Mouse (Mus musculus) ES-E14 (cell line): ENCODE results near the gene Ankrd28. TPM values are rescaled to one million over a fixed set of nuclear protein-coding genes. Genes with fewer than 3 reads are reported as not detected.
A peak's percentile ranks its signal among the peaks of the same experiment; 100 is the strongest.

Experiments used
- DNase-seq: peaks from one replicate; pipeline ENCODE4 v3.0.0-alpha.2; 2013; ENCODE audit warnings: low read depth, low spot score
- H3K27ac ChIP-seq: 2 replicates; pipeline ENCODE4 v1.5.1; 2012; ENCODE audit warnings: low read depth, mild to moderate bottlenecking, low read length, moderate library complexity, mixed read lengths; ENCODE audit not compliant: poor library complexity, insufficient read depth, severe bottlenecking
- H3K36me3 ChIP-seq: 2 replicates; pipeline ENCODE4 v1.6.1; 2012; ENCODE audit warnings: mild to moderate bottlenecking, low read length, moderate library complexity, mixed read lengths; ENCODE audit not compliant: control insufficient read depth, poor library complexity, insufficient read depth, severe bottlenecking
- H3K4me1 ChIP-seq, 2 experiments: fragments of 150-350 bp in 1 of 2; sonication (generic) in 1 of 2; 2 replicates each; pipeline ENCODE4 v1.6.1; 2012; ENCODE audit warnings: low read length in 2 of 2, mild to moderate bottlenecking in 1 of 2, mixed read lengths in 1 of 2; ENCODE audit not compliant: control insufficient read depth in 2 of 2, insufficient read depth in 2 of 2, poor library complexity in 1 of 2
- H3K4me3 ChIP-seq, 2 experiments: fragments of 150-350 bp in 1 of 2; sonication (generic) in 1 of 2; 2 replicates each; pipeline ENCODE4 v1.5.1; 2012; ENCODE audit warnings: low read length in 2 of 2, low read depth in 1 of 2, mild to moderate bottlenecking in 1 of 2, mixed read lengths in 1 of 2; ENCODE audit not compliant: insufficient read depth in 1 of 2, poor library complexity in 1 of 2, severe bottlenecking in 1 of 2
- H3K9ac ChIP-seq: 2 replicates; pipeline ENCODE4 v1.6.1; 2012; ENCODE audit warnings: low read depth, mild to moderate bottlenecking, low read length, mixed read lengths; ENCODE audit not compliant: poor library complexity, insufficient read depth, severe bottlenecking
- H3K9me3 ChIP-seq: fragments of 150-350 bp; sonication (generic); 2 replicates; pipeline ENCODE4 v1.6.1; 2012; ENCODE audit warnings: low read depth, mild to moderate bottlenecking, low read length; ENCODE audit not compliant: control insufficient read depth, insufficient read depth
- CHD2 ChIP-seq: IDR thresholded peaks from 2 replicates; pipeline ENCODE4 v1.6.1; 2014; ENCODE audit warnings: mild to moderate bottlenecking, low read depth, low read length, inconsistent platforms
- HCFC1 ChIP-seq: IDR thresholded peaks from 2 replicates; pipeline ENCODE4 v1.6.1; 2012; ENCODE audit warnings: low read length, inconsistent platforms, borderline replicate concordance; ENCODE audit not compliant: insufficient read depth
- MAFK ChIP-seq: IDR thresholded peaks from 2 replicates; pipeline ENCODE4 v1.6.1; 2014; ENCODE audit warnings: mild to moderate bottlenecking, low read depth, low read length, inconsistent platforms; ENCODE audit not compliant: insufficient read depth
- ZC3H11A ChIP-seq: IDR thresholded peaks from 2 replicates; pipeline ENCODE4 v1.6.1; 2012; ENCODE audit warnings: low read depth, mild to moderate bottlenecking, inconsistent platforms, low read length, borderline replicate concordance
- ZNF384 ChIP-seq: IDR thresholded peaks from 2 replicates; pipeline ENCODE4 v1.6.1; 2012; ENCODE audit warnings: low read depth, low read length, inconsistent platforms
- in situ Hi-C, 2 experiments: fragments of 600-800 bp; cut with MboI; formaldehyde crosslinking; loops; one replicate each; pipeline ENCODE4 v1.15.1; 2025; ENCODE audit warnings: low sequenced_read_pairs in 2 of 2, inconsistent platforms in 1 of 2; ENCODE audit not compliant: unreplicated experiment in 2 of 2
- total RNA-seq: library from RNA; depleted of rRNA; stranded (reverse); fragments of 300-350 nt; gene quantifications from 2 replicates; pipeline ENCODE4 v1.2.3, GENCODE M21; 2012

The Ankrd28 gene
- total RNA-seq, 1 experiment = 36.0 TPM

DNA sequence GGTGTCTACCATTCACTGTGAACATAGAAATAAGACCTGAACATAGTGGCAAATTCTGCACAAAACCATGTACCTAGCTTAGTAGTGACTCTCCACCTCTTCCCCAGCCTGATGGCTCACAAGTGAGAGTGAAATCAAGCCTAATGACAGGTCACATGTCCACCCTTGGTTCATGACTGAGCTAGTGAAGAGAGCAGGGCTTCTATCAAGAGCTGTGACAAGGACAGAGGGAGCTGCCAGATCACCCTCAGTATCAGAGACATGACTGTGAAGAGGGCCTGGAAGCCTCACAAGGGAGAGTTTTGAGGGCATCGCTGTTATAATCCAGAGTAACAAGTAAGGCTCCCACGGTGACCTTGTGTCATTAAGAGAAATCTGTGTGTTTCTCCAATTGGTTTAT is 28.2 kb upstream of the Ankrd28 start:
- no peak for DNase-seq
- H3K9ac ChIP-seq = no peak overlapping the region
- H3K4me3 ChIP-seq = no peak overlapping the region
- peaks cover 2% of the 10 kb centered on the region; the same call in 1 of the 2 replicates for H3K9me3 ChIP-seq
- H3K4me1 ChIP-seq = peaks cover 0 to 3% of the 10 kb centered on the region in 2 experiments; a peak in 1 of 4 replicates
- in situ Hi-C loops = no loop called here
- H3K36me3 ChIP-seq = no peaks in the 10 kb centered on the region
- no peak overlapping the region for H3K27ac ChIP-seq
- TF ChIP-seq HCFC1 = no peak
- TF ChIP-seq CHD2 = no peak

DNA sequence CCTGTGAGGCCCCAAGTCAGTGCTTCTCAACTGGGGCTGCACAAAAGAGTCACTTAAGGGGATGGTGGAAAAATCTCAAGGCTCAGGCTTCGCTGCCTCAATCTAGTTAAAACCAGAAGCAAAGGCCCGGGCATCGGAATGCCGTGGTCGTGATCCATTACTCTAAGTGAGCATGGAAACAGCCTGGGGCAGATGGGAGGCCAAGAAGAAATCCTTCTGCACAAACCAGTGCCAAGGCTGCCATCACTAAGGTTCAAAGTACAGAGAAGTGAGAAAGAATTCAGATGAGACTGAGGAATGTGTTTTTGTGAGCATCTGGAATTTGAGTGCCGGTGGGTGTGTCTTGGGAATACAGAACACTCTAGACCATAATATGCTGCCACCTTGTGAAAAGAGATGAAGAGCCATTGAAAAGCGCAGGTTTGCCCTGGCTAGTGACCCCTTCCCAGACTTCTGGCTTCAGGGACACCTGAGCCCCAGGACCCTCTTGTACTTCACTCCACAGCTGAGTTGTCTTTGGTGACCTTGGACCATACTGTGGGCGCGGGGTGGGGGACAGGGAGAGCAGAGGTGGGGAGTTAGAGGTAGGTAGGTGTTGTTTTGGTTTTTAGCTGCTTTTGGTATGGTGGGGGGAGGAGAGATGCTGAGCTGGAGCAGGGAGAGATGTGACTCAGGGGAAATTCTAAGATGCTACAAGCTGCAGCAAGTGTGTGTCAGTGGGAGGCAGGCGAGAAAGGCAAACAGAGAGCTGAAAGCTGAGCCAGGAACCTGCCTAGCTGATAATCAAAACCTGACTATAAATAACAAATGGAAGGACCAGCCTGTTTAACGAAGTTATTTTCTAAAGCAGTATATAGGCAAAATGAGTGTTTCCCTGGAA is 26.9 kb upstream of the Ankrd28 start:
- in situ Hi-C loops = no loop called here
- no peak for TF ChIP-seq ZC3H11A
- TF ChIP-seq CHD2 = no peak
- TF ChIP-seq ZNF384 = no peak
- TF ChIP-seq MAFK = no peak
- no peak for TF ChIP-seq HCFC1
- Histone ChIP-seq H3K27ac (no peak overlapping the region), H3K36me3 (no peaks in the 10 kb centered on the region), H3K4me1 (peaks cover 0 to 3% of the 10 kb centered on the region in 2 experiments; a peak in 1 of 4 replicates), H3K9me3 (peaks cover 2% of the 10 kb centered on the region; the same call in 1 of the 2 replicates), H3K9ac (no peak overlapping the region), H3K4me3 (no peak overlapping the region)
- DNase-seq = peak; percentile 26

GRCm38 (mm10) chr14:31856007-31856406 is 25.6 kb upstream of the Ankrd28 start:
- no peaks in the 10 kb centered on the region for H3K9me3 ChIP-seq
- H3K27ac ChIP-seq = no peak overlapping the region
- H3K4me3 ChIP-seq = no peak overlapping the region
- peaks cover 0 to 3% of the 10 kb centered on the region in 2 experiments; a peak in 1 of 4 replicates for H3K4me1 ChIP-seq
- H3K9ac ChIP-seq = no peak overlapping the region
- no peak for DNase-seq
- TF ChIP-seq HCFC1 (no peak), ZNF384 (no peak), MAFK (no peak), CHD2 (no peak), ZC3H11A (no peak)
- H3K36me3 ChIP-seq = no peaks in the 10 kb centered on the region
- in situ Hi-C loops = no loop called here

DNA sequence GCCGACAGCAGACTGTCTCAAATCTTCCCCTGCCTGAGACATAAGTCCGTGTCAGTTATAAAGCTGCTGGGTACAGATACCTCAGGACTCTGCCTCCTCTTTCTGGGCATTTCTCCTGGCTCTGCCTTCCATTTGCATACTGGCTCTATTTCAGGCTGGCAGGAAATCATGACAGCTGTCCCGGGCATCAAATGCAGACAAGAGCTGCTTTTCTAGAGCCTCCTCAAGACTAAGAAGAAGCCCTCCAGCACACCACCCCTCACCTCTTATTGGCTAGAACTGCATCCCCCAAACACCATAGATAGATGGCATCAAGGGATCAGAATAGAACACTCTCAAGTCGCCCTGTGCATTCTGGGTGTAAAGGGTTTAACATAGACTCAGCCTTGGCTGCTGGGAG is 24.2 kb upstream of the Ankrd28 start:
- H3K27ac ChIP-seq = no peak overlapping the region
- in situ Hi-C loops = no loop called here
- H3K9me3 ChIP-seq = no peaks in the 10 kb centered on the region
- DNase-seq = no peak
- no peak overlapping the region for H3K4me3 ChIP-seq
- H3K9ac ChIP-seq = no peak overlapping the region
- H3K36me3 ChIP-seq = no peaks in the 10 kb centered on the region
- no peak for TF ChIP-seq MAFK
- TF ChIP-seq ZNF384 = no peak
- H3K4me1 ChIP-seq = peaks cover 0 to 3% of the 10 kb centered on the region in 2 experiments; a peak in 1 of 4 replicates

GRCm38 (mm10) chr14:31843571-31843970 is 13.1 kb upstream of the Ankrd28 start:
- H3K4me3 ChIP-seq = no peak overlapping the region
- no peak for DNase-seq
- H3K9ac ChIP-seq = no peak overlapping the region
- no peak overlapping the region for H3K27ac ChIP-seq
- TF ChIP-seq ZNF384 (no peak), MAFK (no peak), ZC3H11A (no peak), CHD2 (no peak), HCFC1 (no peak)
- H3K4me1 ChIP-seq = no peaks in the 10 kb centered on the region
- in situ Hi-C loops = no loop called here
- no peaks in the 10 kb centered on the region for H3K36me3 ChIP-seq
- H3K9me3 ChIP-seq = no peaks in the 10 kb centered on the region
